Mouse (Mus musculus): ENCODE results near the gene Agfg2.

Gene Agfg2

DNA sequence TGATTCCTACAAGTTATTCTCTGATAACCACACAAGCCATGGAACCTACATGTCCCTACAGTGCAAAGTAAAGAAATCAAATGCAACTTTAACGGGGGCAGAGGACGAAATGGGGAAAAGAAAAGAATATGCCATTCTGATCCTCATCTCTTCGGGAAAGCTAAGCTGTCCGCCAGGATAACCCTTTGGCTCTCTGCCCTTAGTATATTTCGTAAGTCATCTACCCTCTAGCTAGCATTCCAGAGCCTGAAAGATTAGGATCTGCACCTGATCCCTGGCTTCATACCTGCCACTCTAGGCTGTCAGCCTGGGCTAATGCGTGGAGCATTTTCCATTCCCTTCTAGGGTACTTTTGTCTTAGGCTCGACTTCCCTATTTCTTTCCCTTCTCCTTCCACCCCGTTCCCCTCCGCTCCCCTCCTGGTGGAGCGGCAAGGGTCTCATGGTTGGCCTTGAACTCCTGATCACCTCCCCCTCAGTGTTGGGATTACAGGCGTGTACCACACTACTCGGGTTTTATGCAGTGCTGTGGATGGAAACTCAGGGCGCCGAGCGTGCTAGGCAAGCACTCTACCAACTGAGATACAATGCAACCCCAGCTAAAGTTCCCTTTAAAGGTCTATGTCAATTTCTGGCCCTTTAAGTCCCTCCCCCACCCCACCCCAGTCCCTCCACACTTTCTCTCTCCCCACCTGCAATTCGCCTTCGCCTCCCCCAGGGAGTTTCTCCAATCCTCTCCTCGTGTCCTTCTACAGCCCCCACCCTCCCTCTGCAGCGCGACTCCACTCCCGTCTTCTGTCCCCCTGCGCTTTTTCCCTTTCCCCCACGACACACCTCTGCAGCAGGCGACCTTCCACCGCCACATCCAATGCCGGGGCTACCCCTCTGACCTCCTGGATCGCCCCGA, 885 bp downstream of the Agfg2 start:
- peak; percentile 61 to 67 for DNase-seq (ENCODE audit: low spot score in 2 of 2)

GRCm38 (mm10) chr5:137682526-137682925, 2.0 kb downstream of the Agfg2 start:
- DNase-seq (ENCODE audit: low spot score in 2 of 2), result no peak

GRCm38 (mm10) chr5:137679726-137680125, 4.8 kb downstream of the Agfg2 start:
- no peak for DNase-seq (ENCODE audit: low spot score in 2 of 2)

DNA sequence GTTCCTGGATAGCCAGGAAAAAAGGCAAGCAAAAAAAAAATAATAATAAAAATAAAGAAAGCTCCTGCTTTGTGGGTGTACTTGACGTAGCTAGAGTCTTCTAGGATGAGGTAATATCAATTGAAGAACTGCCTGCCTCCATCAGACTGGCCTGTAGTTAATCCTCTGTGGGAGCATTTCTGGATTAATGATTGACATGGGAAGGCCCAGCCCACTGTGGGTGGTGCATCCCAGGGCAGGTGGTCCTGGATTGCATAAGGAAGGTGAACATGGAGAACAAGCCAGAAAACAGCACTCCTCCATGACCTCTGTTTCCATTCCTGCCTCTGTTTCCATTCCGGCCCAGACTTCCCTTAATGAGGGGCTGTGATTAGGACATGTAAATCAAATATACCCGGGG, 5.8 kb downstream of the Agfg2 start:
- DNase-seq (ENCODE audit: low spot score in 2 of 2), result no peak

DNA sequence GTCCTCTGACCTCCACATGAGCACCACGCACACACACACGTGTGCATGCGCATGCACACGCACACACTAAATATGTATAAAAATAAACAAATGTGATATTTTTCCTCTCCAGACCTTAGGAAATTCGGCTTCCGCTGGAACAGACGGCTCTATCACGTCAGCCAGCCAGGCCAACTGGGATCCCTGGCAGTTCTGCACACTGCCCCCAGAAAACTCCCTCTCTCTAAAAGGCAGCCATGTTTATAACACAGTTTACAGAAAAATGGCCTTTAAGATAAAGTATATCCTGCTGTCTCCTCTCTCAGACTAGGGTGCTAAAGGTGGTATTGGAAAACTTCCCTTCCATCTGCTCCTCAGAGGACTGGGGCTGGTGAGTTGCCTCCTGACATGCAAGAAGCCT, 6.7 kb downstream of the Agfg2 start:
- DNase-seq (ENCODE audit: low spot score in 2 of 2), result no peak

DNA sequence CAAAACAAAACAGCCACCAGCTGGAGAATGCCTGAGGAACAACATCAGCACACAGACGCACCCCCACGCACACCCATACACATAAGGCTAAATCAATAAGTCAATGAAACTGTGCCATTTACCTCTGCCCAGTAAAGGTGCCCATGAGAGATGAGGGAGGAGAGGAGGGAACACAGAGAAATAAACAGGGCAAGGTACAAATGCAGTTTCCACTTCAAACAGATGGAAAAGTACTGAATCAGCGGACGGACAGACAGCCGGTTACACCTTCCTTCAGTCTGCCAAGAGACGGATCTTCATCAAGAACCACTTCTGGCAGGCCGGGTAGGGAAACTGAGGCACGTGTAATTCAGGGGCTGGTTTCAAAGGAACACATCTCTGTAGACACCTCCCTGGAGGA, 9.7 kb downstream of the Agfg2 start:
- DNase-seq (ENCODE audit: low spot score in 2 of 2), result no peak

- DNase-seq (ENCODE audit: low spot score in 2 of 2), result no peak
Observed at GRCm38 (mm10) chr5:137673015-137673414, 11.5 kb downstream of the Agfg2 start.

DNA sequence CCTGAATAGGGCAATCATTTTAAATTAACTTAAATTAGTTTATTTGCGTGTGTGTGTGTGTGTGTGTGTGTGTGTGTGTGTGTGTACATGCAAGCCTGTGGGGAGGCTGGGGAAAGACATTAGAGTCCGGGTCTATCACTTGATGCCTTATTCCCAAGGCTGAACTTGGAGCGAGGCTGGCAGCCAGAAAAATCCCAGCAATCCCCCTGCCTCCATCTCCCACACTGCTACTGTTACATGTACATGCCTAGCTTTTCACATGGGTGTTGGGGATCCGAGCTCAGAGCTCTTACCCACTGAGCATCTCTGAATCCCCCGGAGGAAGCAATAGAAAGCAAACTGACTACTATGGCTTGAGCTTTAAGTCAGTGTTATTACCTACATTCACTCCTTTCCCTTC, 12.2 kb downstream of the Agfg2 start:
- DNase-seq (ENCODE audit: low spot score in 2 of 2), result no peak

DNA sequence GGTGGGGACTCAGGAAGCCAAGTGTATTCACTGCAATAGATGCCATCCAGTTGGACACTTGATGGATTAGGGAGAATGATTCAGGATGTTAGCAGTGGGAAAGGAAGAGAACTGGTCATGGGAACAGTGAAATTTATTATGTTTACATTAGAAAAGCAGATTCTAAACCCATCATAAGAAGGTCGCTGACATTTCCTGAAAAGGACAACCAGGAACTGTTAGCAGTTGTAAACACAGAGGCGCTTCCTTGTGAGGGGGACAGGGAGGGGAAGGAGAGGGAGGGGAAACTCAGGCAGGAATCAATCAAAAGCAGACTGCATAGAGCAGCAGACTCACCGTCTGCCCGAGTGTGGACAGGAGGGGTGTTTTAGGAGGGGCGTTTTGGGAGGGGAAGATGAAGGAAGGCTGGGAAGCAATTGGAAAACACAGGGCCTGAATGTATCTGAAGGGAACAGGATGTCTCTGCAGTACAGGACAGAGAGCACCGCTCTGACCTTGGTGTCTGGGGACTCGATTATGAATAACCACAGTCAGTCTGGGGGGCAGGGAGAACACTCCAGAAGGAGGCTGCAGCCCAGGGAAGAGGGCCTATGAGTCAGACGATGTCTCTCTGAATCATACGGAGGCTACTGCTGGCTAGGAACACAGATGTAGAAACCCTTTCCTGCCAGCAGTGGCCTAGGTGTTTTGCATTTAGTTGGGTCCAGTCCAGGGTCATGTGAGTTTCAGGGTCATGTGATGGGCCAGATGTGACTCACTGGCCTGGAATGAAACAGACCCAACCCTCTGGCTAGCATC, 12.9 kb downstream of the Agfg2 start:
- DNase-seq (ENCODE audit: low spot score in 2 of 2), result no peak

GRCm38 (mm10) chr5:137670240-137670639, 14.3 kb downstream of the Agfg2 start:
- DNase-seq (ENCODE audit: low spot score in 2 of 2), result no peak

DNA sequence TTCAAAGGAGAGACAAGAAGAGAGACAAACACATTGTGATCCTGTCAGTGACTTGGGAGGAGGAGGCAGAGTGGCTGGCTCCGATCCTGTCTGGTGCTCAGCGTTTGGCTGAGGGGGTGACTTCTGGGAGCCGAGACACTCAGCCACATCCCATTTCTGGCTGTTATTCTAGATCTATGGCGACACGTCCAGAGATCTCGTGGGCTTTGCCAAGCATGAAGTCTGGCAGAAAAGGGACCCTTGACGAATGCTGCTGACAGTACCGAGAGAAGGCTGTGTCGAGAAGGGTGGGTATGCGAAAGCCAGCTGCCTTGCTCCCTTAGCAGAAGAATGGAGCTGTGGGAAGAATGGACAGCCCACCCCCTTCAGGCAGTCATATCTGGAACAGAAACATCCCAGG, 15.6 kb downstream of the Agfg2 start:
- DNase-seq (ENCODE audit: low spot score in 2 of 2), result no peak

GRCm38 (mm10) chr5:137663057-137663456, 21.5 kb downstream of the Agfg2 start:
- no peak for DNase-seq (ENCODE audit: low spot score in 2 of 2)

- DNase-seq (ENCODE audit: low spot score in 2 of 2), result no peak
Observed at GRCm38 (mm10) chr5:137660064-137660688, 24.4 kb downstream of the Agfg2 start.

DNA sequence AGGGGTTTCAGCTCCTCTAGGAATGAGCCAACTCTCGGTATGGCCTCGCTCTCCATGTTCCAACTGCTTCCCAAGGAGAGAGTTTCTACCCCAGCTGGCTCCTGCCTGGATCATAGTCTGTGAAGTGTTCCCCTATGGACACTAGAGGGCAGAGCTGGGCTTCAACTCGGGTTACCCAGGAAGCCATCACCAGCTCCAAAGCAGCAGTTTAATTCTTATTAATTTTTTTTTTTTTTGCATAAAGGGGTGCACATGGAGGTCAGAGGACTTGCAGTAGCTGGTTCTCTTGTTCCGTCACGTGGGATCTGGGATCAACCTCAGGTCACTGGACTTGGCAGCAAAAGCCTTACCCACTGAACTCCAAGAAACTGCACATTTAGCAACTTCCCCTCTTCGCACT, 27.5 kb downstream of the Agfg2 start:
- DNase-seq (ENCODE audit: low spot score in 2 of 2), result peak; percentile 83 to 85

GRCm38 (mm10) chr5:137654746-137655145, 29.8 kb downstream of the Agfg2 start:
- no peak for DNase-seq (ENCODE audit: low spot score in 2 of 2)

DNA sequence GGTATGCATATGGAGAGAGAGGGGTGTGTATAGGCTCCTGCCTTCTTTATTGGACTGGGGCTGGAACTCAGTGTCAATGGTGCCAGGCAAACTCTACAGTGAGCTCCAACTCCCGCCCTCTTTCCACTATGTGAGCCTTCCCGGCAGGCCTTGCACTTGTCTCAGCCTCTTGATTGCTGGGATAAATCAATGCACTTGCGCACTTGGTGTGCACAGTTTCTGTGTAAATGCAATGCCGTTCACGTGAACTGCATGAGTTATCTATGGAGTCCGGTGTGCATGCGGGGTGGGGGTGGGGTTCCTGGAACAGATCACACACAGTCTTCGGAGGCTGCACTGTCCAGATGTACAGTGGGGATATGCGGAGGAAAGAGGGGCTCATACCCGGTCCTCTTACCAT, 31.2 kb downstream of the Agfg2 start:
- no peak for DNase-seq (ENCODE audit: low spot score in 2 of 2)

GRCm38 (mm10) chr5:137652474-137652873, 32.1 kb downstream of the Agfg2 start:
- peak in 1 of 2 experiments; percentile 77 for DNase-seq (ENCODE audit: low spot score in 2 of 2)

- no peak for DNase-seq (ENCODE audit: low spot score in 2 of 2)
Observed at GRCm38 (mm10) chr5:137649669-137650571, 34.6 kb downstream of the Agfg2 start.

- DNase-seq (ENCODE audit: low spot score in 2 of 2), result no peak
Observed at GRCm38 (mm10) chr5:137649251-137649650, 35.3 kb downstream of the Agfg2 start.

DNA sequence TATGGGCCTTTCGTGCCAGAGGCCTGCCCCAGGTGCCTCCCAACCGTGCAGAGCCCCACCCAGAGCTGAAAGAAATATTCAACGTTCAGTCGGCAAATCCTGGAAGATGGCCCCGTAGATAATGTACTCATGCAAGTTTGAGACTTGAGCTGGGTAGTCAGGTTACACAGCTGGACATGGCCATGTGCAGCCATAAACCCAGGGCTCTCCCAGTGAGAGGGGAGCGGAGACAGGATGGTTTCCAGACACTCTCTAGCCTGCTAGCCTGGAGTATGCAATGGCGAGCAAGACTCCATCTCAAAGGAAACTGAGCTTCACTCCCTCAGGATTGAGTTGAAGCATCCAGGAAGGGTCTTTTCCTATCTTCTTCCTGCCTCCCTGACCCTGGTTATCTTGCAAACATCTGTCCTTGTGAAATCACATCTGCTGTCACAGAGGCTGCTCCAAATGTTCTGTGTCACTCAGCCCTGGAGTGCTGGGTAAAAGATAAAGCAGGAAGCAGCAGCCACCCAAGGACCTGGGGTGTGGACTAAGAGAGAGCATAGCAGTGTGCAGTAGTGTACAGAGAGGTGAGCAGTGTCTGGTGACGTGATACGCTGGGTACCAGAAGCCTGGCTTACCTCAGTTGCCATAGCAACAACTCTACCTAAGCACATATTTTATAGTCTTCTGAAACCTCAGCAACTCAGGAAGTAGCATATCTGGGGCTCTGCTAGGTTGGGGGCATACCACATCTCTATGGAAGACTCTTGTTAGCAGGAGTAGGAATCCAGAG, 36.5 kb downstream of the Agfg2 start:
- DNase-seq (ENCODE audit: low spot score in 2 of 2), result no peak

Data from right cerebral cortex, postnatal 10 days (tissue).